Mouse (Mus musculus) forebrain, embryonic 14.5 days (tissue): ENCODE measurements at regions not wholly inside any gene's neighbourhood (a gene's known extent, or its start where the extent isn't known, plus 50 kb on each side); places are given as distances from the start of the nearest gene placed in this dataset.

ENCODE experiments used
- ATAC-seq: fragments of 200-750 bp; cut with Nextera tagmentation; 2 replicates; pipeline ENCODE4 v1.8.0; 2017; ENCODE audit warnings: mild to moderate bottlenecking, moderate library complexity
- DNase-seq: peaks from one replicate; pipeline ENCODE4 v3.0.0-alpha.2; 2015; ENCODE audit warnings: low spot score
- H3K27ac ChIP-seq: fragments of 300-500 bp; sonication (generic); 2 replicates; pipeline ENCODE4 v1.5.1; 2014; ENCODE audit warnings: low read depth, mild to moderate bottlenecking, control low read depth, low read length, moderate library complexity
- H3K27me3 ChIP-seq: fragments of 300-500 bp; sonication (generic); replicated peaks from 2 replicates; pipeline ENCODE4 v1.6.1; 2014; ENCODE audit warnings: low read length, control low read depth, mixed read lengths; ENCODE audit not compliant: control insufficient read depth, insufficient read depth
- H3K36me3 ChIP-seq: fragments of 300-500 bp; sonication (generic); 2 replicates; pipeline ENCODE4 v1.6.1; 2014; ENCODE audit warnings: low read length, control low read depth; ENCODE audit not compliant: control insufficient read depth, insufficient read depth
- H3K4me1 ChIP-seq: fragments of 300-500 bp; sonication (generic); 2 replicates; pipeline ENCODE4 v1.6.1; 2014; ENCODE audit warnings: antibody characterized with exemption, low read length, control low read depth; ENCODE audit not compliant: control insufficient read depth, insufficient read depth
- H3K4me2 ChIP-seq: fragments of 300-500 bp; sonication (generic); 2 replicates; pipeline ENCODE4 v1.6.1; 2014; ENCODE audit warnings: mild to moderate bottlenecking, control low read depth, low read length
- H3K4me3 ChIP-seq: fragments of 300-500 bp; sonication (generic); 2 replicates; pipeline ENCODE4 v1.5.1; 2014; ENCODE audit warnings: low read depth, low read length, control low read depth
- H3K9ac ChIP-seq: fragments of 300-500 bp; sonication (generic); 2 replicates; pipeline ENCODE4 v1.6.1; 2014; ENCODE audit warnings: mild to moderate bottlenecking, low read length, control low read depth, moderate library complexity
- H3K9me3 ChIP-seq: fragments of 300-500 bp; sonication (generic); replicated peaks from 2 replicates; pipeline ENCODE4 v1.6.1; 2016; ENCODE audit warnings: low read length, control low read depth, mixed read lengths; ENCODE audit not compliant: control insufficient read depth
- WGBS: fragments of 180-500 bp; shearing (Covaris S2); extraction: QIAGEN DNeasy Blood & Tissue Kit; methylation state at CpG from one replicate; pipeline ENCODE4 v1.1.7; 2014; 5-methylcytosine and 5-hydroxymethylcytosine counted together

DNA sequence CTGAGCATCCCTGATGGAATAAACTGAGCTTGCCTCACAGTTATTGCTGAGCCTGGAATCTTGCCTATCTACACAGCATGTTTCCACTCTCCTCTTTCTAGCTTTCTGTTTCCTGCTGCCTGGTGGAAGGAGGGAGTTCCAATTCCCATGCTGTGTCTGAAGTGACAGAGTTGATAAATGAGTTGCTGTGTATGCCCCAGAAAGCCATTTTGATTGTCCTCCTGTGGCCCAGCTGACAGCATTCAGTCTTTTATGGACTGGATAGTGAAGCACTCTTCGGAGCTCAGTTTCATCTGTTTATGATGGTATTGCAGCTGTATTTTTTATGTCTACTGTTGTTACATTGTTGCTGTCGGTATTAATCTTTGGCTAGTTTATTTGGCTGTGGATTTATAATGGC, 398.0 kb upstream of the Fat3 start:
- WGBS: 88% methylated on average over 2 of the region's 2 CpGs
- Histone ChIP-seq H3K9ac (no peak overlapping the region), H3K36me3 (no peaks in the 10 kb centered on the region), H3K4me1 (no peaks in the 10 kb centered on the region), H3K27ac (no peak overlapping the region), H3K4me2 (no peak overlapping the region), H3K9me3 (no peaks in the 10 kb centered on the region), H3K27me3 (no peaks in the 10 kb centered on the region), H3K4me3 (no peak overlapping the region)
- DNase-seq: no peak
- ATAC-seq: no peak

DNA sequence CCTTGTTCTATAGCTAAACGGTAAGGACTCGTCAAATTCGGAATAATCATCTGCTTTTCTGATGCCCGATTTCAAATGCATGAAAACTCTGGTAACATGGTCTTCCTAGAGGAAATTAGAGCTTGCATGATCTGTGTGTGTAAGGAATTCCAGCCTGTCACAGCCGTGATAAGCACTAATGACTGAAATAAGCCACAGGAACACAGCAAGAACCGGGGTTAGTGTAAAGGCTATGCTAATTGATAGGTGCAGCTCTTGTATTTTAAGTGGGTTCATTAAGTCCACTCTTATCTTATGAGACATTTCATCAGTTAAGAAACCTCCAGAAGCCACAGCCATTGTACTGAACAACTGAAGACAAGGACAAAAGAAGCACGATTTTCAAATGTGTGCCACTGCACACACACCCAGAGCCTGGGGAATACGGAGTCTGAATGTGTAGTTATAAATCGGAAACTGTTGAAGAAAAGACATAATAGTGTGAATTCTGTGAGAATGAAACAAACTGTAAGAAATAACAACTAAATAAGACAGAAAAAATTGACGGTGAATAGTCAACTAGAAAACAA, 351.5 kb upstream of the Fat3 start:
- ATAC-seq (peak; percentile 50), DNase-seq (peak; percentile 9)
- Histone ChIP-seq H3K27ac (no peak overlapping the region), H3K4me2 (no peak overlapping the region), H3K9ac (no peak overlapping the region), H3K9me3 (no peaks in the 10 kb centered on the region), H3K4me3 (no peak overlapping the region), H3K4me1 (no peaks in the 10 kb centered on the region), H3K36me3 (no peaks in the 10 kb centered on the region), H3K27me3 (no peaks in the 10 kb centered on the region)
- 28% methylated on average over 10 of the region's 10 CpGs for WGBS

DNA sequence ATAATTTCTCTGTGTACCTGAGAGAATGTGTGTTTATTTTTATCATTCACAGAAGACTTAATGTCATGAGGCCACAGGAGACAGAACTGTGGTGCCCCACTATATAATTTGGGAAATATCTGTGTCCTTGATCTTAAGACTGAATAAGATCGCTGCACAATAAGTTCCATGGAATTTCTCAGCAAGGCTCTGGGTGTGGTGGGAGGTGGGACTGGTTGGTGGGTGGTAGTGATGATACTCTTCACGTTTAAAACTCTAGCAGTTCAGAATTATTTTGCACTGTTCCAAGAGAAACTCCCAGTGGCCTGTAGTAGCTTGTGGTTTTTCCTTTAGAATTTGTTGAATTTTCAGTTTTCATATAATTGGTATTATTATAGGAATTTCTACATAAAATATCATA, 307.4 kb upstream of the Fat3 start:
- 76% methylated on average over 2 of the region's 2 CpGs for WGBS
- no peak for ATAC-seq
- no peaks in the 10 kb centered on the region for H3K9me3 ChIP-seq

DNA sequence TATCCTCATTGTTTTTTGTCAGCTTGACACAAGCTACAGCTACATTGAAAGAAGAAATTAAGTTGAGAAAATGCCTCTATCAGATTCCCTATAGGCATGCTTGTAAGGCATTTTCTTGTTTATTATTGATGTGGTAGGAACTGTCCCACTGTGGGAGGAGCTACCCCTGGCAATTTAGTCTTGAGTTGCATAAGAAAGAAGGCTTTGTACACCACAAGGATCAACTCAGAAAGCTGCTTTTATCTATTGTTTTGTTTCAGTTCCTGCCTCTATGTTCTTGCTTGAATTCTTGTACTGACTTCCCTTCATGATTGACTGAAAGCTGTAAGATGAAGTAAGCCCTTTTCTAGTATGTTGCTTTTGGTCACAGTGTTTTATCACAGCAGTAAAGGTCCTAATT, 271.8 kb upstream of the Fat3 start:
- DNase-seq (no peak), ATAC-seq (no peak)
- Histone ChIP-seq H3K9ac (no peak overlapping the region), H3K4me2 (no peak overlapping the region), H3K36me3 (no peaks in the 10 kb centered on the region), H3K27ac (no peak overlapping the region), H3K4me3 (no peak overlapping the region), H3K9me3 (no peaks in the 10 kb centered on the region), H3K27me3 (no peaks in the 10 kb centered on the region), H3K4me1 (no peaks in the 10 kb centered on the region)

More for the DNA sequence above, 307.4 kb upstream of the Fat3 start:
- no peak for DNase-seq
- H3K27me3 ChIP-seq: no peaks in the 10 kb centered on the region
- no peaks in the 10 kb centered on the region for H3K4me1 ChIP-seq
- H3K4me3 ChIP-seq: no peak overlapping the region
- H3K9ac ChIP-seq: no peak overlapping the region
- no peak overlapping the region for H3K4me2 ChIP-seq
- no peak overlapping the region for H3K27ac ChIP-seq
- H3K36me3 ChIP-seq: no peaks in the 10 kb centered on the region

DNA sequence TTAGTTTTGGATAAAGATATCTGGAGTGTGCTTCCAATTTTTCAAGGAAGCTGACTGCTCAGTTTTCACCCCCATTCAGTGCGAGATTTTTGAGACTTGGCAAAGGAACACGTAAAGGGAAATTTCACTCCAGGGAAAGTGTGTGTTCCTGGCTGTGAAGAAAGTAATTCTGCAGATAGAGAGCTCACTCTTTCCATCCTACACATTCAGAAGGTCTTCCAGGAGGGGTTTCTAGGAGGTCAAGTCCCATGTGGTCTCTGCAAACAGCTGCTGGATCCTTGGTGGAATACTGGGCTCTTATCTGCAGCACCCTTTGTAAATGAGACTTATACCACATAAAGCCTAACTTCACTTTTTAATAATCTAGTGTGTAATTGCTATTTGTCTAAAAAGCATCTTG, 226.6 kb upstream of the Fat3 start:
- H3K4me1 ChIP-seq: no peaks in the 10 kb centered on the region
- H3K9me3 ChIP-seq: no peaks in the 10 kb centered on the region
- H3K36me3 ChIP-seq: no peaks in the 10 kb centered on the region
- no peak overlapping the region for H3K27ac ChIP-seq
- no peak for ATAC-seq
- H3K4me3 ChIP-seq: no peak overlapping the region
- no peak overlapping the region for H3K4me2 ChIP-seq
- no peak for DNase-seq
- WGBS: 76% methylated on average over 2 of the region's 2 CpGs
- H3K9ac ChIP-seq: no peak overlapping the region
- no peaks in the 10 kb centered on the region for H3K27me3 ChIP-seq

DNA sequence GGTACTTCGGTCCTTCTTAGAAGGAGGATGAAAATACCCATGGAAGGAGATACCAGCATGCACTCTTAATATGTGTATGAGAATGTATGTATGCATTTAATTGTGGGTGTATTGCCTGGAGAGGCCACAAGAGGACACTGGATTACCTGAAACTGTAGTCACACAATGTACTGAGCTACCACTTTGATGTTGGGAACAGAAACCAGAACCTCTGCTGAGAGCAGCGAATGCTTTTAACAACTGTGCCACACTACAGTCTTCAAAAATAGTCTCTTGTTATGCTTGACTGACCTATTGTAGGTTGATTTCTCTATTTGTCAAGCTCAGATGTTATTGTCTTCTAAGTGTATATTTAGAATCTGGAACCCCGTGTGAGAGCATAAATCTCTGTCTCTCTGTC, 201.3 kb upstream of the Fat3 start:
- Histone ChIP-seq H3K4me1 (no peaks in the 10 kb centered on the region), H3K9me3 (no peaks in the 10 kb centered on the region), H3K27ac (no peak overlapping the region), H3K9ac (no peak overlapping the region), H3K4me2 (no peak overlapping the region), H3K4me3 (no peak overlapping the region), H3K27me3 (no peaks in the 10 kb centered on the region), H3K36me3 (no peaks in the 10 kb centered on the region)
- DNase-seq (no peak), ATAC-seq (no peak)
- 89% methylated on average over 3 of the region's 3 CpGs for WGBS

DNA sequence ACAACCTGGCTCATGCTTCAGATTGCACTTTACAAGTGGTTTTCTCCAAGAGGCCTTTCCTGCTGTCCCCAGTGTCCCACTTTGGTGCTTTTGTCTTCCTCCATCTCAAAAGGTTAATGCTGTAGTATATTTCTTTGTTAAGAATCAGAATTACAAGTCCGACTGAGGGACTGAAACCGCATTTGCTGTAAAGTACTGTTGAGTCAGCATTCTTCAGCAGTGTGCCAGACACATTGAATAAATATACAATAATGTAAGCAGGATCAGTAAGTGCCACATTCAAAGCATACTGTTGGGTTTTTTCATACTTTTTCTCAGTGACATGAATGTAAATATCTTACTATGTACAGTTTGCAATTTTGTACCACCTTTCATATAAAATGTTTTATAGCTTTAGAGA, 160.4 kb upstream of the Fat3 start:
- Histone ChIP-seq H3K4me3 (no peak overlapping the region), H3K36me3 (no peaks in the 10 kb centered on the region), H3K27ac (no peak overlapping the region), H3K27me3 (no peaks in the 10 kb centered on the region), H3K9ac (no peak overlapping the region), H3K9me3 (no peaks in the 10 kb centered on the region), H3K4me1 (peaks cover 8% of the 10 kb centered on the region), H3K4me2 (no peak overlapping the region)
- WGBS: 66% methylated on average over 2 of the region's 2 CpGs
- no peak; the same call in 1 of the 2 replicates for ATAC-seq
- peak; percentile 23 for DNase-seq

DNA sequence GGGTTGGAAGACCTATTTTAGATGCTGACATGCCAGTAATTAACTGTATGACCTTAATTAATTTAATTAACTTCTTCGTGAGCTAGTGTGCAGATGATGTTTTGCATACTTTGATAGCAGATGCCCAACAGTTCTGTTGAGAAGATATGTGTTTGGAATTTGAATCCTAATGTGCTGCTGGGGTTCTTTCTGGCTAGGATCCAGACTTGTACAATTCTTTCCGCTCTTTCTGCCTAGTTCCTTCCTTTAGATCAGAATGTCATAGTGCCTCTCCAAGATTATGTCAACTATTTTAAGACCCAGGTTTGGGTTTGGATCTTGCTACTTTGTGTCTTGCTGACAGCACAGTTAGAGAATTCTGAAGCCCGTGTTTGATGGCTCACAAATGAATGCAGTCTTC, 159.9 kb upstream of the Fat3 start:
- H3K4me1 ChIP-seq: peaks cover 8% of the 10 kb centered on the region
- H3K4me2 ChIP-seq: no peak overlapping the region
- no peak overlapping the region for H3K4me3 ChIP-seq
- ATAC-seq (peak; percentile 68; the same call in 1 of the 2 replicates), DNase-seq (peak; percentile 63)
- no peaks in the 10 kb centered on the region for H3K9me3 ChIP-seq
- H3K27ac ChIP-seq: no peak overlapping the region
- no peak overlapping the region for H3K9ac ChIP-seq
- no peaks in the 10 kb centered on the region for H3K27me3 ChIP-seq
- no peaks in the 10 kb centered on the region for H3K36me3 ChIP-seq
- 36% methylated on average over 3 of the region's 3 CpGs for WGBS
